Mouse (Mus musculus): ENCODE measurements around the gene Olfr9.

DNA sequence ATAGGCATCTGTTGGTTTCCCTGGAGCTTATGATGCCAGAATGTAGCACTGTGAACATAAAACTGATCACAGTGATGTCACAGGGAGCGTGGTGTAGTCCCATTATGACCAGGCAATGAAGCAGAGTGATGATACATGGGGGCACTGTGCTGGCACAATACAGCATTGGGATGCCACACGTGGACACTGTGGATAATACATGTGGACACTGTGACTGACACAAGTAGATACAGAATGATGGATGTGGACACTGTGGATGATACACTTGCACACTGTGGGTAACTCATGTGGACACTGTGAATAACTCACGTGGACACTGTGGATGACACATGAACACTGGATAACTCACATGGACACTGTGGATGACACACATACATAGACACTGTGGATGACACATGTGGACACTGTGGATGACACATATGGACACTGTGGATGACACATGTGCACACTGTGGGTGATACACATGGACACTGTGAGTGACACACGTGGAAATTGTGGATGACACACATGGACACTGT is 7.4 kb downstream of the Olfr9 start:
- TF ChIP-seq CTCF (IDR thresholded peaks at IDR 0.05; ENCODE audit: extremely low read depth, insufficient read depth, insufficient read length, insufficient replicate concordance) (no peak), POLR2A (IDR thresholded peaks at IDR 0.05; ENCODE audit: low read depth, low read length) (no peak)

Measured in spleen, adult 2 months (tissue).